Comparison of ENCODE assay signal across 36 mouse cellular contexts in the genomic region with DNA sequence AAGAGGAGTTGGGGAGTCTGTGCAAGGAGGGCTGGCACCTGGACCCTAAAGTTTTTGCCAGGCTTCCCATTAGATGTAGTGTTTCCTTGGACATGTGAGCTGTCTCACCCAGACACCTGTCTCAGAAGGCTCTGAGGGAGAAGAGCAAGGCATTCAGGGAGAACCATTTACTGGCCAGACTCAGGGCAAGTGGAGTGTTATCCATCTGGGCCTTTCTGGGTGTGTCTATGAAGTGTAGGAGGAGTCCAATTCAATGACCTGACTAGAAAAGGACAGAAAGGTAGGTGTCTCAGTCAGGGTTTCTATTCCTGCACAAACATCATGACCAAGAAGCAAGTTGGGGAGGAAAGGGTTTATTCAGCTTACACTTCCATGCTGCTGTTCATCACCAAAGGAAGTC. TPM values are rescaled to one million over a fixed set of nuclear protein-coding genes. Genes with fewer than 3 reads are reported as not detected.
"Had no signal": no experiment of that assay in that cellular context is flagged by ENCODE, and none has a peak within 500 bp of the region (broad histone marks: within the 10 kb centered on the region; RNA-seq: fewer than 3 reads in every experiment).

No protein-coding gene starts in this region.

- H3K4me3 ChIP-seq: limb, embryonic 10.5 days; limb, embryonic 12.5 days; limb, embryonic 13.5 days; limb, embryonic 15.5 days; liver, embryonic 12.5 days; liver, embryonic 13.5 days; liver, embryonic 15.5 days; lung, embryonic 15.5 days; myocyte; neural tube, embryonic 12.5 days had no signal

- DNase-seq: left cerebral cortex, postnatal 4 days; liver, embryonic 13.5 days; liver, postnatal 0 days; lung, adult 18-20 months; lung, adult 2 months; lung, embryonic 14.5 days; lung, postnatal 10 days; lung, postnatal 14 days; lung, postnatal 36 days; lung, postnatal 4 days; midbrain, embryonic 14.5 days had no signal

- H3K27ac ChIP-seq: limb, embryonic 10.5 days; limb, embryonic 12.5 days; limb, embryonic 13.5 days; limb, embryonic 15.5 days; liver, embryonic 12.5 days; liver, embryonic 13.5 days; liver, embryonic 14.5 days; liver, embryonic 15.5 days; lung, embryonic 15.5 days; macrophage; midbrain, embryonic 10.5 days; midbrain, embryonic 12.5 days; midbrain, embryonic 13.5 days; midbrain, embryonic 15.5 days; neural tube, embryonic 12.5 days had no signal

RNA-seq across cellular contexts. Expression of gene Dusp8, which starts 23.9 kb away (rescaled TPM):
- total RNA-seq: megakaryocyte progenitor cell, adult 5-6 weeks; megakaryocyte, adult 5-6 weeks; monocyte, adult 5-6 weeks had no signal

RNA-seq across cellular contexts. Expression of gene Gm45618, which starts 48.8 kb away (rescaled TPM):
- total RNA-seq: left cerebral cortex, postnatal 10 days; left cerebral cortex, postnatal 14 days; left cerebral cortex, postnatal 25 days; left cerebral cortex, postnatal 36 days; left cerebral cortex, postnatal 4 days; liver, adult 2 months; megakaryocyte progenitor cell, adult 5-6 weeks; megakaryocyte, adult 5-6 weeks; megakaryocyte-erythroid progenitor cell, adult 5-6 weeks; midbrain, postnatal 0 days; monocyte, adult 5-6 weeks had no signal
